Mouse (Mus musculus) leukemia stem cell, adult 10-12 weeks (primary cell): Measurements from ENCODE around the gene Zkscan8. TPM values are rescaled to one million over a fixed set of nuclear protein-coding genes. Genes with fewer than 3 reads are reported as not detected.

Source experiments
- polyA plus RNA-seq: library from polyadenylated mRNA; stranded (reverse); fragments of >175 nt; gene quantifications from 2 replicates; pipeline ENCODE4 v1.2.3, GENCODE M21; 2012; ENCODE audit warnings: low replicate concordance

The Zkscan8 gene
- polyA plus RNA-seq: 0.74 and 1.9 TPM in 2 replicates

DNA sequence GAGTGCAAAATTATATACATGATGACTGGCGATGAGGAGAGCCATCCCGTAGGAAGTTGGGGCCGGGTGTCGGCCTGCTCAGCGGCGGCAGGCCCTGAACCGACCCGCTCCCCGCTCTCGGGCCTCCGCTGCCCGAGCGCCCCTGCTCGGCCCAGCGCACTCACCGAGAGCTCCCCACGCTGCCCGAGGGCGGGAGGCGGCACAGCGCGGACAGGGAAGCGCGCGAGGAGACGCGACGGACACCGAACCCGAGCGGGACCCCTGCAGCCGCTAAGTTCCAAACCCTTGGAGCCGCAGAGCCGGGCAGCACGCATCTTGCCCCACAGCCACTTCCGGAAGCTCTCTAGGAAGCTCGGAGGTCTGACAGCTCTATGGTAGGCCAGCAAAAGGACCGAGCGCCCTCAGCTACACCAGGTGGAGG is at the start of gene Zkscan8:
Gene Zkscan8, minus strand, starts transcription at position 340 of the 421 bp plus-strand sequence.

DNA sequence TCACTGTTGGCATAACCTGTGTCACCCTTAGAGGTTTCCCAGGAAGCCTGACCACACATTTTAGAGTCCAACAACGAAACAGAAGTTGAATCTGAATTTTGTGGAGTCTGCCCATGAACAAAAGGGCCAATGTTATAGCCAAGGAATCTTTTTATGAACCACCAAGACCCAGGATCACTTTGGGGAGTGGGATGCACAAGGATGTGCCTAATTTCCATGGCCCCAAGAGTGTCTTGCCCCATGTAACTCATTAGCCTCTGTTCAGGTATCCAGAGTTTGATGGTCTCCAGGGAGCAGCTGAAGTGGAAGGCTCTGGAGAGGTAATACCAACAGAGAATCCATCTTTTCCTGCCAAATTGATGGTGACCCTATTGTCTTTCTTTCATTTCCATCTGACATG is 28.9 kb upstream of the Zkscan8 start, which contains the start of gene Olfr1535:
Gene Olfr1535, minus strand, starts transcription at position 101 of the 400 bp plus-strand sequence.

DNA sequence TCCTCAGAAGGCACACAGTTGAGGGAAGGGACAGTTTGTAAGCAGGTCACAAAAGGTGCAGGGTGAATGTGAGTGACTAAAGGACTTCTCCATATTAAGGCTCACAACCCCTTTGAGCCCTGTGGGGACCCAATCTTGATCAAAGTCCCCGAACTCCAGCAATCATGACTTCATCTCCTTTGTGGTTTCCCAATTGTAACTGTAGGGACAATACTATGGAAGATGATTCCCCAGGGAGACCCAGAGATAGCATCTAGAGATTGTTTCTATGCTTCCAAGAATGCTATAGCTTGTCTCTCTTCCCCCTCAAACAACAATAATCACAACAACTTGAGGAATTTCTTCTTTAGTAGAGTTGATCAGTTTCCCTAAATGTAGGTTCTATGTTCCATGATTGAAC is 11.8 kb upstream of the Zkscan8 start, which contains the start of gene Olfr1366:
Gene Olfr1366, minus strand, starts transcription at position 101 of the 400 bp plus-strand sequence.

DNA sequence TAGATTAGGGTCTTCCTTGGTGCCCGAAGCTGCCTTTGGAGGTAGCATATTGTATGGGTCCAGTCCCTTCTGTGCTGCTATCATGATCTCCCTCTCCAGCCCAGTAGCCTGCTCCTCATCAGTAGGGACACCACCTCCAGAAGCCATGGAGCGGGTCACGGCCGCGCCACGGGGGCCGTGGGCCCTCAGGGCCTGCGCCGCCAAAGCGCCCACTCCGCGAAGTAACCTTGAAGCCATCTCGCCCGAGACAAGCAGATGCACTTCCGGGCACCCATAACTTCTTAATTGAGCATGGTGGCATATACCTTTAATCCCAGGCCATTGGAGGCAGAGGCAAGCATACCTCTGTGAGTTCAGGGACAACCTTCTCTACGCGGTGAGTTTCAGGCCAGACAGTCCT is 29.7 kb downstream of the Zkscan8 start, which contains the start of gene Gm11273:
Gene Gm11273, minus strand, starts transcription at position 237 of the 400 bp plus-strand sequence.

DNA sequence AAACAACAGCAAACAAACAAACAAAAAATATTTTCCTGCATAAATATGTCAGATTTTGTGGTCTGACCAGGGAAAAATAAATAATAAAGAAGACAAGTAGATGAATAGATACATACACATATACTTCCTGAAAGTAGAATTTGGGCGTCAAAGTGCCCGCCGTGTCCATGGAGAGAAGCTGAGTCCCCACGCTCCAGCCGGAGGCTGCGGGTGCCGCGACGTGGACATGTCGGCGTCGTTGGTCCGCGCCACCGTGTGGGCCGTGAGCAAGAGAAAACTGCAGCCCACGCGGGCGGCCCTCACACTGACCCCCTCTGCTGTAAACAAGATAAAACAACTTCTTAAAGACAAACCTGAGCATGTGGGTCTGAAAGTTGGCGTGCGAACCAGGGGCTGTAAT is 35.8 kb downstream of the Zkscan8 start, which contains the start of gene AK157302:
Gene AK157302, plus strand, starts transcription at position 144 of the 400 bp plus-strand sequence.

DNA sequence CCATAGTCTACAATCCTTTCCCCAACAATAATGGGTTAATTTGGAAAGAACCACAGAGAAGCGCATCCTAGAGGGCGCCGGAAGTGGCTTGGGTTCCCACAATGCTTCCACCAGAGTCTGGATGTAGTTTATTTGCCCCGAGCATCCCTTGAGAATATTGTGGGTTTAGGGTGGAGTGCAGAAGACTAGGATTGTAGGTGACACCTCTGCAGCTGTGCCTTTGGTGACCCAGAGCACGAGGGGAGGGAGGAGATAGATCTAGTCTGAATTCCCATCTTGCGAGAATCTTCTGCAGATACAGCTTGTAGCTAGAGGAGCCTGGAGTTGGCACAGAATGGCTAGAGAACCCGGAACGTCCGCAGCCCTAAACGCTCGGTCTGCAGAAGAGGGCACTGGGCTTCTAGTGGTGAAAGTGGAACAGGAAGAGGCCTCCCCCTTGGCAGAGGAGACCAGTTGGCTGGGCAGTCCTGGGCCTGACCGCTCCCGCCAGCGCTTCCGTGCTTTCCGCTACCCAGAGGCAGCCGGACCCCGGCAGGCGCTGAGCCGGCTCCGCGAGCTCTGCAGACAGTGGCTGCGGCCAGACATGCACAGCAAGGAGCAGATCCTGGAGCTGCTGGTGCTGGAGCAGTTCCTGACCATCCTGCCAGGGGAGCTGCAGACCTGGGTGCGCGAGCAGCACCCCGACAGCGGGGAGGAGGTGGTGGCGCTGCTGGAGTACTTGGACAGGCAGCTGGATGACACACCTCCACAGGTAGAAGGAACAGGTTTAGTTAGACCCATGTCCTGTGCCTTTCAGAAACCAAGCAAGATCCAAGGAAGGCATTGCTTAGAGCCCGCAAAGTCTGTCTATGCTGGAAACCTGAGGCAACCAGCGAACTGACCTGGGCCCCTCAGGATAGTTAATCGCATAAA is 51.9 kb downstream of the Zkscan8 start, which contains the start of the genes Zkscan4 and Gm10065:
Gene Zkscan4, plus strand, starts transcription at position 149 of the 912 bp plus-strand sequence.
Gene Gm10065, minus strand, starts transcription at position 683 of the 912 bp plus-strand sequence.

DNA sequence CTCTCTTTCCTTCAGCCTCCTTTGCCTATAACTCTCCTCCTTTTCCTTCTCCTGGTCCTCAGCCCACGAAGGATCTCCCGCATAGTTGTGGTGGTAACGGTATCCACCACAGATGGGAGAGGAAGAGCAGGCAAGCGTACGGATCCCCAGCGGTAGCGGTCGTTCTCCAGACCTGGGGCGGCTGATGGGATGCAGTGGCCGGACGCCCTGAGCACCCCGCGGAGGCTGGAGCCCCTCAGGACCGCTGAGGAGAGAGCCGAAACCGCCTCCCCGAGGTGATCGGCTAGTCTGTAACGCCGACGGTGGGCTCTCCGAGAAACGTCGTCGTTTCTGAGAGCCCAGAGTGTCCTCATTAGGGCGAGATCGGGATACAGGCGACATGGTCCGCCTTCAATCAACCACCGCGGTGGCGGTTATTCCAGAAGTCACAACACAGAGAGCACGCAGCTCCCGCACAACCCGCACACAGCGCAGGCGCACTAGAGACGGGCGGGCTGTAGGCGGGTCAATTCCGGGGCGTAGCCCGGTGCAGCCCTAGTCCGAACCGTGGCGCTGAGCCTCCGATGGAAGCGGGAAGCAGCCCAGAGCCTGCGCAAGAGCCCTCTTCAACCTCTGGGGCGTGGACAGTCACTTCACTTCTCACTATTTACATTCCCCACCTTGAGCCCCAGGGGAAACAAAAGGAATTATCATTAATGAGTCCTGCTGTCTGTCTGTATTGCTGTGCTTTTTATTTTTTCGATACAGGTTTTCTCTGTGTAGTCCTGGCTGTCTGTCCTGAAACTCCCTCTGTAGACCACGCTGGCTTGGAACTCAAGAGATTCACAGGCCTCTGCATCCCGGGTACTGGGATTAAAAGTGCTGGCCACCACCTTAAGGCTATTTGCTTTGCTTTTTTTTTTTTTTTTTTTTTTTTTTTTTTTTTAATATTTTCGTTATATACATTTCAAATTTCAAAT is 62.6 kb downstream of the Zkscan8 start, which contains the start of gene Nkapl:
Gene Nkapl, minus strand, starts transcription at position 449 of the 959 bp plus-strand sequence.

Other genes starting within 250 kb of the Zkscan8 start
- not detected in 2 replicates for gene Gpx5, start 238.4 kb downstream of the Zkscan8 start, polyA plus RNA-seq
- gene Gpx6, start 219.0 kb downstream of the Zkscan8 start, polyA plus RNA-seq: not detected in 2 replicates
- not detected in 2 replicates for gene Olfr1367, start 184.2 kb downstream of the Zkscan8 start, polyA plus RNA-seq
- 1.4 and 1.5 TPM in 2 replicates for gene Zscan12, start 168.3 kb downstream of the Zkscan8 start, polyA plus RNA-seq
- gene Zkscan3, start 128.4 kb downstream of the Zkscan8 start, polyA plus RNA-seq: 4.3 and 6.0 TPM in 2 replicates
- gene Pgbd1, start 90.1 kb downstream of the Zkscan8 start, polyA plus RNA-seq: 0.08 and 0.80 TPM in 2 replicates
- 2.7 and 3.7 TPM in 2 replicates for gene Zscan26, start 77.4 kb downstream of the Zkscan8 start, polyA plus RNA-seq
- gene Nkapl, start 62.6 kb downstream of the Zkscan8 start, polyA plus RNA-seq: 4.1 and 6.4 TPM in 2 replicates
- gene Zkscan4, start 52.2 kb downstream of the Zkscan8 start, polyA plus RNA-seq: not detected in 2 replicates
- gene Gm10065, start 51.7 kb downstream of the Zkscan8 start, polyA plus RNA-seq: not detected in 2 replicates
- gene AK157302, start 35.9 kb downstream of the Zkscan8 start, polyA plus RNA-seq: not detected in 2 replicates
- 8.3 and 12.1 TPM in 2 replicates for gene Gm11273, start 29.7 kb downstream of the Zkscan8 start, polyA plus RNA-seq
- gene Olfr1366, start 11.7 kb upstream of the Zkscan8 start, polyA plus RNA-seq: not detected in 2 replicates
- not detected in 2 replicates for gene Olfr1535, start 28.8 kb upstream of the Zkscan8 start, polyA plus RNA-seq
- gene Olfr1364, start 50.6 kb upstream of the Zkscan8 start, polyA plus RNA-seq: not detected in 2 replicates
- not detected in 2 replicates for gene Olfr1362, start 82.9 kb upstream of the Zkscan8 start, polyA plus RNA-seq
- gene Olfr11, start 111.4 kb upstream of the Zkscan8 start, polyA plus RNA-seq: not detected in 2 replicates
- not detected in 2 replicates for gene Olfr1361, start 132.3 kb upstream of the Zkscan8 start, polyA plus RNA-seq
- not detected in 2 replicates for gene Olfr1360, start 146.3 kb upstream of the Zkscan8 start, polyA plus RNA-seq
- not detected in 2 replicates for gene Olfr1359, start 167.0 kb upstream of the Zkscan8 start, polyA plus RNA-seq
- 5.9 and 13.2 TPM in 2 replicates for gene Hist1h2bl, start 185.0 kb upstream of the Zkscan8 start, polyA plus RNA-seq
- 24.1 and 37.8 TPM in 2 replicates for gene Hist1h2ai, start 185.3 kb upstream of the Zkscan8 start, polyA plus RNA-seq
- gene Hist1h3h, start 186.5 kb upstream of the Zkscan8 start, polyA plus RNA-seq: 93.1 and 144 TPM in 2 replicates
- 3.5 and 3.9 TPM in 2 replicates for gene Hist1h2bm, start 190.9 kb upstream of the Zkscan8 start, polyA plus RNA-seq
- gene Hist1h4j, start 203.9 kb upstream of the Zkscan8 start, polyA plus RNA-seq: 6.0 and 8.5 TPM in 2 replicates
- 44.9 and 90.4 TPM in 2 replicates for gene Hist1h4k, start 219.4 kb upstream of the Zkscan8 start, polyA plus RNA-seq
- gene Hist1h2ak, start 222.7 kb upstream of the Zkscan8 start, polyA plus RNA-seq: 161 and 169 TPM in 2 replicates
- gene Hist1h2bn, start 223.0 kb upstream of the Zkscan8 start, polyA plus RNA-seq: 5.3 and 11.0 TPM in 2 replicates
- gene Hist1h1b, start 249.5 kb upstream of the Zkscan8 start, polyA plus RNA-seq: 3.5 and 3.7 TPM in 2 replicates